Mouse (Mus musculus) E14TG2a.4 (cell line): ENCODE data around the gene Nkx2-5.

Experiments
- CTCF ChIP-seq: conservative IDR thresholded peaks from 2 replicates; pipeline ENCODE4 v1.5.1; 2014; ENCODE audit warnings: low read length
- NANOG ChIP-seq: IDR thresholded peaks from 2 replicates; pipeline ENCODE4 v1.6.1; 2014; ENCODE audit warnings: borderline replicate concordance, low read length, mixed read lengths
- POU5F1 ChIP-seq: IDR thresholded peaks from 2 replicates; pipeline ENCODE4 v1.6.1; 2014; ENCODE audit warnings: low read length, borderline replicate concordance

- TF ChIP-seq CTCF (no peak), NANOG (no peak), POU5F1 (no peak)
These were observed 31.3 kb downstream of the Nkx2-5 start for GRCm38 (mm10) chr17:26813497-26813896.
